Mouse (Mus musculus): ENCODE measurements around the gene Plekhg5. TPM values are rescaled to one million over a fixed set of nuclear protein-coding genes. Genes with fewer than 3 reads are reported as not detected.

Plekhg5 gene
- polyA plus RNA-seq, 1 experiment, result 2.3 TPM

DNA sequence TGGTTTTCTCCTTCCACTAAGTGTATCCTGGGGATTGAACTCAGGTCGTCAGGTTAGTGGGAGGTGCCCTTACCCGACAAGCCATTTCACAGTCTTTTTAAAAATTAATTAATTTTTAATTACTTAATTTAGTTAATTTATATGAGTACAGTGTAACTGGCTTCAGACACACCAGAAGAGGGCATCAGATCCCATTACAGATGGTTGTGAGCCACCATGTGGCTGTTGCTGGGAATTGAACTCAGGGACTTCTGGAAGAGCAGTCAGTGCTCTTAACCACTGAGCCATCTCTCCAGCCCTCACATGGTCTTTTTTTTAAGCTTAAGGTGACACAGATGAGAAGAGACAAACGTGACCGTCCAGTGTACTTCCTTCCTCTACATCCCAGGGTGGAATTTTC lies 82.7 kb downstream of the Plekhg5 start:
- H3K4me1 ChIP-seq (ENCODE audit: control insufficient read depth, insufficient read depth, insufficient read length, low read length), result peaks cover 3% of the 10 kb centered on the region; the same call in 1 of the 2 replicates
- H3K4me3 ChIP-seq (ENCODE audit: insufficient read depth, low read depth, low read length), result no peak overlapping the region
- H3K27ac ChIP-seq (replicated peaks; ENCODE audit: low read depth, low read length), result no peak overlapping the region

DNA sequence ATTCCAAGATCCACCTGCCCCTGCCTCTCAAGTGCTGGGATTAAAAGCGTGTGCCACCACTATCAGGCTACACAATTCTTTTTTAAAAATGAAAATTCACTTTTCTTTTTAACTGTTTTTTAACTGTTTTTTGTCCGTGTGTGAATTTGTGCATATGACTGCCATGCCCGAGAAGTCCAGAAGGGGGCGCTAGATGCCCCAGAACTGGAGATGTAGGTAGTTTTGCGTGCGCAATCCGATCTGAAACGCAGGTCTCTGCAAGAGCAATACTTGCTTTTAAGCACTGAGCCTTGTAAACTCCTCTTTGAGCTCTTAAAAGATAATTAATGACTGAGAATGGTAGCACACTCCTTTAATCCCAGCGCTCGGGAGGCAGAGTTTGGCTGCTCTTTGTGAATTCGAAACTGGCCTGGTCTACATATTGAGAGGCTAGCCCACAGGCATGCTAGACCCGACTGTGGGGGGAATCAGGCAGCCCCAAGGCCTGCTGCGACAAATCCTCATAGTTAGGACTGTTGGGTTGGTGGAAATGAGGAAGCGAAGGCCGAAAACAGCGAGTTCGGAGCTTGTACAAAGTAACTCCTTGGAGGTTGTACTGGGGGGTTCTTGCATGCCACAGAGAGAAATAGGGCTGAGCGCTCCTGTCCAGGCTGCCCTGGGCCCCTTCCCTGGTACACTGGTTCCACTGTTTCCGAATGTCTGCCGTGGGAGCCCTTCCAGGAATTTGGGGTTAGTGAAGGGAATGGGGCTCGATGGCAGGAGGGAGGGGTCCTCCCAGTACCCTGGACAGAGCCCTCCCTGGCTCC lies 85.7 kb downstream of the Plekhg5 start:
- Histone ChIP-seq H3K27ac (replicated peaks; ENCODE audit: low read depth, low read length) (no peak overlapping the region), H3K4me3 (ENCODE audit: insufficient read depth, low read depth, low read length) (peak overlapping the region; percentile 27; the same call in 1 of the 2 replicates)

GRCm38 (mm10) chr4:152158585-152159284 lies 86.4 kb downstream of the Plekhg5 start, which contains the start of gene Hes2:
Gene Hes2 (plus strand): TSS chr4:152158867.
- Histone ChIP-seq H3K4me3 (ENCODE audit: insufficient read depth, low read depth, low read length) (peak within 1 kb of the TSS; percentile 27), H3K4me1 (ENCODE audit: control insufficient read depth, insufficient read depth, insufficient read length, low read length) (peaks cover 3% of the 10 kb centered on the region; the same call in 1 of the 2 replicates), H3K27ac (replicated peaks; ENCODE audit: low read depth, low read length) (no peak within 1 kb of the TSS)

More for the DNA sequence above, 85.7 kb downstream of the Plekhg5 start:
- H3K4me1 ChIP-seq (ENCODE audit: control insufficient read depth, insufficient read depth, insufficient read length, low read length), result peaks cover 3% of the 10 kb centered on the region; the same call in 1 of the 2 replicates

GRCm38 (mm10) chr4:152159285-152159678 lies 87.0 kb downstream of the Plekhg5 start:
- H3K27ac ChIP-seq (replicated peaks; ENCODE audit: low read depth, low read length), result no peak overlapping the region
- peak overlapping the region; percentile 27 for H3K4me3 ChIP-seq (ENCODE audit: insufficient read depth, low read depth, low read length)
- peaks cover 3% of the 10 kb centered on the region; the same call in 1 of the 2 replicates for H3K4me1 ChIP-seq (ENCODE audit: control insufficient read depth, insufficient read depth, insufficient read length, low read length)

DNA sequence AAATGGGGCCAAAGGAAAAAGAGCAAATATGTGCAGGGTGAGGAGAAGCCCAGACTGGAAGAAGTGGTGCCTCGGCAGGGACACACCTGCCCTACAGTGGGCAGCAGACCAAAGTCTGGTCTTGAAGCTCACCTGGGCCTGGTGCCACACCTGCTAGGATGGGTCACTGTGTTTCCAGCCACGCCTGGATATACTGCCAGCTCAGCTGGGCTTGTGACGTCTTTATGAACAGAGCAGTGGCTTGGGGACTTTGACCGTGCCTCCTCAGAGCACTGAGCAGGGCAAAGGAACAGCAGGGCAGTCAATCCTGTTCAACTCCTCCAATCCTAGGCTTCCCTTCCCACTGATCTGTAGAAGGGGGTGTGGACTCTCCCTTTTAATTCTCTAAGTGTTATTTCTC lies 88.5 kb downstream of the Plekhg5 start:
- H3K4me1 ChIP-seq (ENCODE audit: control insufficient read depth, insufficient read depth, insufficient read length, low read length), result peaks cover 3% of the 10 kb centered on the region; the same call in 1 of the 2 replicates
- H3K4me3 ChIP-seq (ENCODE audit: insufficient read depth, low read depth, low read length), result no peak overlapping the region
- no peak overlapping the region for H3K27ac ChIP-seq (replicated peaks; ENCODE audit: low read depth, low read length)

GRCm38 (mm10) chr4:152161601-152162000 lies 89.3 kb downstream of the Plekhg5 start:
- Histone ChIP-seq H3K4me1 (ENCODE audit: control insufficient read depth, insufficient read depth, insufficient read length, low read length) (peaks cover 3% of the 10 kb centered on the region; the same call in 1 of the 2 replicates), H3K4me3 (ENCODE audit: insufficient read depth, low read depth, low read length) (no peak overlapping the region), H3K27ac (replicated peaks; ENCODE audit: low read depth, low read length) (no peak overlapping the region)

- H3K4me1 ChIP-seq (ENCODE audit: control insufficient read depth, insufficient read depth, insufficient read length, low read length), result peaks cover 3% of the 10 kb centered on the region; the same call in 1 of the 2 replicates
Measured at GRCm38 (mm10) chr4:152162748-152163147, 90.5 kb downstream of the Plekhg5 start.

More at GRCm38 (mm10) chr4:152162748-152163147, 90.5 kb downstream of the Plekhg5 start:
- Histone ChIP-seq H3K4me3 (ENCODE audit: insufficient read depth, low read depth, low read length) (no peak overlapping the region), H3K27ac (replicated peaks; ENCODE audit: low read depth, low read length) (no peak overlapping the region)

Other genes with a start within 250 kb of the Plekhg5 start
- 25.5 and 56.8 TPM in 2 replicates for gene Camta1, start 210.6 kb upstream of the Plekhg5 start, polyA plus RNA-seq (2012; ENCODE audit: insufficient read depth, insufficient read length, missing spikeins)
- 50.7 and 88.6 TPM in 2 replicates for gene Dnajc11, start 138.8 kb upstream of the Plekhg5 start, polyA plus RNA-seq (2012; ENCODE audit: insufficient read depth, insufficient read length, missing spikeins)
- gene Thap3, start 83.5 kb upstream of the Plekhg5 start, polyA plus RNA-seq (2012; ENCODE audit: insufficient read depth, insufficient read length, missing spikeins), result 6.4 and 8.2 TPM in 2 replicates
- gene Phf13, start 76.2 kb upstream of the Plekhg5 start, polyA plus RNA-seq (2012; ENCODE audit: insufficient read depth, insufficient read length, missing spikeins), result 2.1 and 4.2 TPM in 2 replicates
- 6.7 and 9.6 TPM in 2 replicates for gene Klhl21, start 63.7 kb upstream of the Plekhg5 start, polyA plus RNA-seq (2012; ENCODE audit: insufficient read depth, insufficient read length, missing spikeins)
- gene Zbtb48, start 44.8 kb upstream of the Plekhg5 start, polyA plus RNA-seq (2012; ENCODE audit: insufficient read depth, insufficient read length, missing spikeins), result 1.8 and 3.2 TPM in 2 replicates
- not detected in 2 replicates for gene Tas1r1, start 33.9 kb upstream of the Plekhg5 start, polyA plus RNA-seq (2012; ENCODE audit: insufficient read depth, insufficient read length, missing spikeins)
- 5.0 and 5.3 TPM in 2 replicates for gene Nol9, start 33.2 kb upstream of the Plekhg5 start, polyA plus RNA-seq (2012; ENCODE audit: insufficient read depth, insufficient read length, missing spikeins)
- 1.9 TPM in 1 of 2 replicates, not detected in the other for gene Tnfrsf25, start 43.4 kb downstream of the Plekhg5 start, polyA plus RNA-seq (2012; ENCODE audit: insufficient read depth, insufficient read length, missing spikeins)
- gene Espn, start 79.9 kb downstream of the Plekhg5 start, polyA plus RNA-seq (2012; ENCODE audit: insufficient read depth, insufficient read length, missing spikeins), result 1.0 TPM in 1 of 2 replicates, not detected in the other
- not detected in 2 replicates for gene Hes2, start 86.4 kb downstream of the Plekhg5 start, polyA plus RNA-seq (2012; ENCODE audit: insufficient read depth, insufficient read length, missing spikeins)
- 15.6 and 19.4 TPM in 2 replicates for gene Acot7, start 105.6 kb downstream of the Plekhg5 start, polyA plus RNA-seq (2012; ENCODE audit: insufficient read depth, insufficient read length, missing spikeins)
- gene Gpr153, start 201.7 kb downstream of the Plekhg5 start, polyA plus RNA-seq (2012; ENCODE audit: insufficient read depth, insufficient read length, missing spikeins), result 4.3 and 6.0 TPM in 2 replicates
- gene Hes3, start 219.2 kb downstream of the Plekhg5 start, polyA plus RNA-seq (2012; ENCODE audit: insufficient read depth, insufficient read length, missing spikeins), result not detected in 2 replicates
- 17.5 and 20.7 TPM in 2 replicates for gene Icmt, start 224.7 kb downstream of the Plekhg5 start, polyA plus RNA-seq (2012; ENCODE audit: insufficient read depth, insufficient read length, missing spikeins)
- not detected in 2 replicates for gene Rnf207, start 246.5 kb downstream of the Plekhg5 start, polyA plus RNA-seq (2012; ENCODE audit: insufficient read depth, insufficient read length, missing spikeins)